Mouse (Mus musculus): ENCODE measurements at regions not wholly inside any gene's neighbourhood (a gene's known extent, or its start where the extent isn't known, plus 50 kb on each side); places are given as distances from the start of the nearest gene placed in this dataset.

- ChIA-PET POLR2A (no interaction called here), CTCF (interaction anchor here in 1 of 4 experiments (0.5 kb wide), 1 partner anchor 8 kb away, joined by 9 read pairs; no protein-coding TSS in a partner anchor)
These were observed 93.7 kb upstream of the Cox10 start for GRCm38 (mm10) chr11:64172926-64173325.

GRCm38 (mm10) chr11:64168626-64169025, 89.4 kb upstream of the Cox10 start:
- CTCF ChIA-PET: no interaction called here
- POLR2A ChIA-PET: no interaction called here

DNA sequence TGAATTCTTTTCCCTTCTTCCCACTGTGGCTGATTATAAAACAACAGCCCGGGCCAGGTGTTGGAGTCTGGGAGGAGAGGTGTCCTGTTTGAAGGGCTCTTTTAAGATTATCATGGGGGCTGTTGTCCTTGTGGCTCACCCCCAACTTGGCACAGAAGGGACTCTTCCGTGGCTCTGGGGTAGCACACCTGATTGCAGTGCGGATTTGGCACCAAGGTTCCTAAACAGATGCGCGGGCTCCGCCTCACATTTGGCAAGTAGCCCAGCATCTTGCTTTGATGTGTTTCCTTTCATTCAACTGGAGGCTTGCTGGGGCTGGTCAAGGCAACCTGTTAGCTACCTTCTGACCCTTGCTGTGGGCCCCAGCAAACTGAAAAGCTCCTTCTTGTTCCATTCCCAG, 85.5 kb upstream of the Cox10 start:
- ChIA-PET CTCF (interaction anchor here in 1 of 4 experiments (0.7 kb wide), 1 partner anchor 8 kb away, joined by 9 read pairs; no protein-coding TSS in a partner anchor), POLR2A (interaction anchor here in 1 of 4 experiments (0.7 kb wide), 1 partner anchor 1558 kb away, joined by 3 read pairs; no protein-coding TSS in a partner anchor)

- POLR2A ChIA-PET: no interaction called here
- CTCF ChIA-PET: interaction anchor here in 1 of 4 experiments (0.6 kb wide), 1 partner anchor 820 kb away, joined by 7 read pairs; no protein-coding TSS in a partner anchor
These were observed 79.0 kb upstream of the Cox10 start for GRCm38 (mm10) chr11:64158281-64158680.

DNA sequence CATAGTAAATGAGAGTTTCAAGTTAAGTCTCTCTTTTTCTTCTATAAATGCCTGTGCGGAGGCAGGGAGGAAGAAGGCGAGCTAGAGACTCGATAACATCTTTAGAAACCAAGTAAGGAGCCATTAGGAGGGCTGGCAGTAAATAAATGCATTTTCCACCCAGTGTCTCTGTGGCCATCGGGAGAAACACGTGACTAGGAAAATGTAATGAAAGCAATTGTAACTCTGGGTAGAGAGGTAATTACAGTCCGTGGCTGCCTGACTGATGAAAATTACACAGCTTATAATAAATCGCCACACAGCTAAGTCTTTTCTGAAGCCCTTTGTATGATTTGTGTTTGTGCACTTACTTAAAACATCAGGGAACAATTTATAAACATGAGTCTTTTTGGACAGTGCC, 77.4 kb upstream of the Cox10 start:
- ChIA-PET CTCF (interaction anchor here in 1 of 4 experiments (0.7 kb wide), 1 partner anchor 114 kb away, joined by 6 read pairs; no protein-coding TSS in a partner anchor), POLR2A (no interaction called here)

GRCm38 (mm10) chr11:64139483-64139882, 60.2 kb upstream of the Cox10 start:
- POLR2A ChIA-PET: no interaction called here
- CTCF ChIA-PET: no interaction called here

- ChIA-PET CTCF (no interaction called here), POLR2A (no interaction called here)
These were observed 59.7 kb upstream of the Cox10 start for GRCm38 (mm10) chr11:64138934-64139333.

GRCm38 (mm10) chr11:64135766-64136165, 56.5 kb upstream of the Cox10 start:
- CTCF ChIA-PET: no interaction called here
- POLR2A ChIA-PET: no interaction called here

DNA sequence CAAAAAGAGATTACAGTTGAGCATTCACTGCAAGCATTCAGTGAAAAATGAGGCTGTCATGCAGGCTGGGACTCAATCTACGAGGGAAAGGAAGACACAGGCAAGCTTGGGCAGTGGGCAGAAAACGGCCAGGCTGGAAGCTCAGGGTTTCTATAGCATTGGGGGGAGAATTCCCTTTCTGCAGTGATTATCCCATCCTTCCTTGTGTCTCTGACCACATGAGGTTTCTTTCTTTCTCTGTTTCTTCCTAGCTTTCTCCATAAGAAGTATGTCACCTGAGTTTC, 56.0 kb upstream of the Cox10 start:
- CTCF ChIA-PET: no interaction called here

DNA sequence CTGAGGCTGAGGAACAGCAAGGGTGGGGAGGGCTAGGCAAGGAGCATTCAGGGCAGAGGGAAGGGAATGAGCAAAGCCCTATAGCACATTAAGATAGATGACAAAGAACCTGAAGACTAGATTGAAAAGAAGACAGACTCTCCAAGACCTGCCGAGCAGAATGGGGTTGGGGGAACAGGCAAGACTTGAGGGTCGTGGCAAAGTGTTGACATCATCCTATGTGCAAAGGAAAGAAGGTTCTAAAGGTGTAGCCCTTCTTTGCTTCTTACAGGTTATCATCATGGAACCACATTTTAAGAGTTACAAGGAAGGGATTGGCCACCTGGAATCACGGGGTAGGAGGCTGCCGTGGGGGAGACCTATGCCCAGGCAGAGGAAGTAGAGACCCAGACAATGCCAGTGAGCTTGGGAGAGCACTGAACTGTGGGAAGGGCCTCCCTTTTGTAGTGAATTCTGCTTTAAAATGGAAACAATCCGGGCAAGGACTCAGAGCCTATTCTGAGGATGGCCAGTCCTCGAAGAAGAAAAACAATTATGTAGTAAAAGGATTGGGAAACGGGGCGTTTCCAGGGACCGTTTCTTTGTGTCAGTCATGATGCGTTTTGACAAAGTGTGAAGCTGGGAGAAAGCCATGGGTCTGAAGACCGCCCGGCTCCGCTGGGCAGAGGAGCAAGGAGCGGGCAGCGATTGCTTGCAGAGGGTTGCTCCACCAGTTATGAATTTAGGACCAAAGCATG, 55.5 kb upstream of the Cox10 start:
- POLR2A ChIA-PET: no interaction called here

More for the DNA sequence above, 56.0 kb upstream of the Cox10 start:
- POLR2A ChIA-PET: no interaction called here

More for the DNA sequence above, 55.5 kb upstream of the Cox10 start:
- CTCF ChIA-PET: no interaction called here
